Comparison of ENCODE assay signal across 8 mouse cellular contexts in the genomic region with DNA sequence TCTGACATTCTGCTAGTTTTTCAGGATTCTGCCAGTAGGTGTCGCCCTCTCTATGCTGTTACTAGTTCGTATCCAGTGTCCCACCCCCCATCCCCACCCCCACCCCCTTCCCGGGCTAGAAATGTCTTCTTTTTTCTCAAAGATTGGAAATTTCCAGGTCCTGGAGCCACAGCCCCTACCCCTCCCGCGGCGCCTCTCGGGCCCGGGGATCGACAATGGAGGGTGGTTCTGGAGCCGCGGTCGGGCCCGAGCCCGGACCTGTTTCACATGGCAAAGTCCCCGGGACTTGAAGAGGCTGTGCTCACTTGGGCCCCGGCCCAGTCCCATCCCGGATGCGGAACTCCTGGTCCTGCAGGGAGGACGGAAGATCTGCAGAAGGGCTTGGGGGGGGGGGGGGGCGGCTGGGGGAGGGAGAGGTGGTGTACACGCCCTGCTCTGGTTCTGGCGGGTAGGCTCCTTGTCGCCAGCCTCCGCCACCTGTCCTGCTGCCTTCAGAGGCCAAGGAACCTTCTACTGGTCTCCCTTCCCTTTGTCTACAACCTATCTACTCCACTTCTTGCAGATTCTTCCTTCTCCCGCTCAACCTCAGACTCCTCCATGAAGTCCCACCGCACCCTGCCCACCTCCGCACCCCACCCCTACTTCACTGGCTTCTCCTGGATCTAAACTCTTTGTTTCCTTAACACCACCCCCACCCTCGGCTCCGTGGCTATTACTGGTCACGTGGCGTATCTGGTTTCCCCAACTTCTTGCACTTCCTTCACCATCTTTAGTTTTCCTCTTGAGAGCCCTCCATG. TPM values are rescaled to one million over a fixed set of nuclear protein-coding genes. Genes with fewer than 3 reads are reported as not detected.
DNase-seq lines count a peak whose midpoint lies in the region; ATAC-seq and TF ChIP-seq lines count a peak whose summit lies in the region.

No protein-coding gene starts in this region.

- peak overlapping the region; percentile 79 for H3K4me2 ChIP-seq in heart, embryonic 13.5 days
- H3K4me2 ChIP-seq in kidney, postnatal 0 days (ENCODE audit: low read length): peak overlapping the region; percentile 83
- peak overlapping the region; percentile 89 for H3K4me2 ChIP-seq in liver, embryonic 11.5 days

- peak overlapping the region; percentile 77 for H3ac ChIP-seq in C2C12 (ENCODE audit: control insufficient read depth, insufficient read length, low read depth)

- 6% methylated on average over 29 of the region's 31 CpGs for WGBS in heart, embryonic 13.5 days
- WGBS in kidney, postnatal 0 days: 4% methylated on average over 29 of the region's 31 CpGs
- 6% methylated on average over 30 of the region's 31 CpGs for WGBS in liver, embryonic 11.5 days

- DNase-seq in fibroblast of lung, adult 2 months (ENCODE audit: low read depth): peak; percentile 56
- DNase-seq in kidney, postnatal 0 days (ENCODE audit: low spot score): peak; percentile 89
- DNase-seq in liver, embryonic 11.5 days (ENCODE audit: low spot score): peak; percentile 63
- peak; percentile 46 to 50 for DNase-seq in natural killer cell, adult 2 months (ENCODE audit: low spot score in 2 of 2)

- H3K27ac ChIP-seq in bone marrow macrophage, adult 2 months (ENCODE audit: insufficient read depth, low read depth, low read length): no peak overlapping the region
- peak overlapping the region; percentile 77 for H3K27ac ChIP-seq in heart, embryonic 13.5 days (replicated peaks)
- H3K27ac ChIP-seq in kidney, postnatal 0 days: peak overlapping the region; percentile 84
- no peak overlapping the region for H3K27ac ChIP-seq in liver, embryonic 11.5 days (ENCODE audit: low read depth, low read length)
- H3K27ac ChIP-seq in testis, adult 2 months (ENCODE audit: control insufficient read depth, insufficient read depth, low read depth, low read length): no peak overlapping the region

- peak overlapping the region; percentile 87 for H3K9ac ChIP-seq in heart, embryonic 13.5 days
- peak overlapping the region; percentile 77 for H3K9ac ChIP-seq in kidney, postnatal 0 days (ENCODE audit: low read depth, low read length)
- H3K9ac ChIP-seq in liver, embryonic 11.5 days (ENCODE audit: low read depth, low read length): peak overlapping the region; percentile 66

- TF ChIP-seq CTCF in C2C12 (IDR thresholded peaks at IDR 0.05; ENCODE audit: control insufficient read depth, insufficient read depth, insufficient read length): peak; percentile 62
- TF ChIP-seq CTCF in bone marrow macrophage, adult 2 months (IDR thresholded peaks at IDR 0.05; ENCODE audit: low read depth, low read length): peak; percentile 70; the same call in 1 of the 2 replicates
- peak; percentile 75 for TF ChIP-seq CTCF in kidney, postnatal 0 days (IDR thresholded peaks at IDR 0.05; ENCODE audit: low read depth)
- TF ChIP-seq CTCF in testis, adult 2 months (IDR thresholded peaks at IDR 0.05; ENCODE audit: control insufficient read depth, insufficient read depth, insufficient replicate concordance, low read depth, low read length): 0 out of 2 replicates have a peak, but pooled peaks have one; percentile 12

- no peaks in the 10 kb centered on the region for H3K36me3 ChIP-seq in C2C12 (ENCODE audit: control insufficient read depth, insufficient read depth)
- H3K36me3 ChIP-seq in heart, embryonic 13.5 days: no peaks in the 10 kb centered on the region
- H3K36me3 ChIP-seq in kidney, postnatal 0 days (ENCODE audit: insufficient read depth, low read length): no peaks in the 10 kb centered on the region
- no peaks in the 10 kb centered on the region for H3K36me3 ChIP-seq in liver, embryonic 11.5 days (ENCODE audit: control insufficient read depth, insufficient read depth, low read length)
- H3K36me3 ChIP-seq in testis, adult 2 months (ENCODE audit: control insufficient read depth, insufficient read depth, low read length): no peaks in the 10 kb centered on the region

- H3K4me3 ChIP-seq in C2C12 (ENCODE audit: insufficient read depth, poor library complexity, severe bottlenecking): peak overlapping the region; percentile 30
- H3K4me3 ChIP-seq in bone marrow macrophage, adult 2 months (ENCODE audit: insufficient read depth, low read length): peak overlapping the region; percentile 42
- H3K4me3 ChIP-seq in heart, embryonic 13.5 days: peak overlapping the region; percentile 62
- H3K4me3 ChIP-seq in kidney, postnatal 0 days (replicated peaks; ENCODE audit: low read depth, low read length): peak overlapping the region; percentile 55
- peak overlapping the region; percentile 54 for H3K4me3 ChIP-seq in liver, embryonic 11.5 days (ENCODE audit: low read depth, low read length)
- peak overlapping the region; percentile 80 for H3K4me3 ChIP-seq in testis, adult 2 months (ENCODE audit: control insufficient read depth, low read depth, low read length)

- ATAC-seq in heart, embryonic 13.5 days (ENCODE audit: extremely low read depth, insufficient number of reproducible peaks, low FRiP score, low TSS enrichment): peak; percentile 31; the same call in 1 of the 2 replicates
- ATAC-seq in kidney, postnatal 0 days (replicated peaks; ENCODE audit: low FRiP score, low read depth): peak; percentile 88
- ATAC-seq in liver, embryonic 11.5 days (replicated peaks; ENCODE audit: low FRiP score): no peak; the same call in 1 of the 2 replicates

- H3K79me2 ChIP-seq in C2C12 (ENCODE audit: control insufficient read depth, insufficient read depth): no peaks in the 10 kb centered on the region

- no peaks in the 10 kb centered on the region for H3K79me3 ChIP-seq in C2C12 (ENCODE audit: low read depth)

- H3K27me3 ChIP-seq in C2C12 (ENCODE audit: control insufficient read depth, insufficient read depth, insufficient read length): no peaks in the 10 kb centered on the region
- no peaks in the 10 kb centered on the region for H3K27me3 ChIP-seq in heart, embryonic 13.5 days (replicated peaks)
- H3K27me3 ChIP-seq in kidney, postnatal 0 days (ENCODE audit: insufficient read depth, low read length): no peaks in the 10 kb centered on the region
- H3K27me3 ChIP-seq in liver, embryonic 11.5 days (replicated peaks; ENCODE audit: control insufficient read depth, insufficient read depth, low read length): no peaks in the 10 kb centered on the region
- no peaks in the 10 kb centered on the region for H3K27me3 ChIP-seq in testis, adult 2 months (ENCODE audit: control insufficient read depth, insufficient read depth, low read length)

- no peak for TF ChIP-seq POLR2A in bone marrow macrophage, adult 2 months (IDR thresholded peaks at IDR 0.05; ENCODE audit: borderline replicate concordance, low read depth, low read length)
- no peak for TF ChIP-seq POLR2A in testis, adult 2 months (IDR thresholded peaks at IDR 0.05; ENCODE audit: control insufficient read depth, low read depth, low read length)

- no peaks in the 10 kb centered on the region for H3K9me3 ChIP-seq in heart, embryonic 13.5 days
- no peaks in the 10 kb centered on the region for H3K9me3 ChIP-seq in kidney, postnatal 0 days (replicated peaks; ENCODE audit: low read length)
- no peaks in the 10 kb centered on the region for H3K9me3 ChIP-seq in liver, embryonic 11.5 days (ENCODE audit: control insufficient read depth, low read length)

- 0 out of 2 replicates have a peak, but pooled peaks cover 2% of the 10 kb centered on the region for H3K4me1 ChIP-seq in bone marrow macrophage, adult 2 months (ENCODE audit: control insufficient read depth, insufficient read depth, low read length)
- H3K4me1 ChIP-seq in heart, embryonic 13.5 days: peaks cover 6% of the 10 kb centered on the region
- 0 out of 2 replicates have a peak, but pooled peaks cover 3% of the 10 kb centered on the region for H3K4me1 ChIP-seq in kidney, postnatal 0 days (replicated peaks; ENCODE audit: insufficient read depth, low read length)
- H3K4me1 ChIP-seq in liver, embryonic 11.5 days (replicated peaks; ENCODE audit: control insufficient read depth, insufficient read depth, low read length): 0 out of 2 replicates have a peak, but pooled peaks cover 2% of the 10 kb centered on the region
- H3K4me1 ChIP-seq in testis, adult 2 months (ENCODE audit: control insufficient read depth, insufficient read depth, low read length): peaks cover 6% of the 10 kb centered on the region

TF ChIP-seq in C2C12, 6 proteins besides CTCF, POLR2A, EP300 and RAD21:
- no peak for TF ChIP-seq FOSL1 (IDR thresholded peaks at IDR 0.05; ENCODE audit: insufficient read depth, low read length, poor library complexity, severe bottlenecking)
- TF ChIP-seq USF1 (IDR thresholded peaks at IDR 0.05; ENCODE audit: low read depth): peak; percentile 70

RNA-seq across cellular contexts. Expression of gene 1110038F14Rik, which starts 25.7 kb away (rescaled TPM):
- 49.3 TPM for polyA plus RNA-seq in C2C12 (2012; fragmentation: generic; extraction: Trizol)
- 25.0 and 28.1 TPM in 2 replicates for polyA plus RNA-seq in bone marrow macrophage, adult 2 months (2012; ENCODE audit: insufficient read depth, insufficient read length, missing spikeins)
- polyA plus RNA-seq in heart, embryonic 13.5 days (2015; fragmentation: Nextera tagmentation; extraction: Ambion mirVana): 39.6 and 45.5 TPM in 2 replicates
- polyA plus RNA-seq in kidney, postnatal 0 days (2015; fragmentation: Nextera tagmentation; extraction: Ambion mirVana): 74.6 and 76.0 TPM in 2 replicates
- polyA plus RNA-seq in liver, embryonic 11.5 days (2014; fragmentation: Nextera tagmentation; extraction: Ambion mirVana): 58.5 and 64.9 TPM in 2 replicates
- 6.6 and 6.7 TPM in 2 replicates for polyA plus RNA-seq in testis, adult 2 months (2012; rRNA removed)

RNA-seq across cellular contexts. Expression of gene Zfp647, which starts 48.8 kb away (rescaled TPM):
- 6.9 TPM for polyA plus RNA-seq in C2C12 (2012; fragmentation: generic; extraction: Trizol)
- 1.1 and 2.1 TPM in 2 replicates for polyA plus RNA-seq in bone marrow macrophage, adult 2 months (2012; ENCODE audit: insufficient read depth, insufficient read length, missing spikeins)
- 6.1 and 7.7 TPM in 2 replicates for polyA plus RNA-seq in heart, embryonic 13.5 days (2015; fragmentation: Nextera tagmentation; extraction: Ambion mirVana)
- 9.5 and 10.4 TPM in 2 replicates for polyA plus RNA-seq in kidney, postnatal 0 days (2015; fragmentation: Nextera tagmentation; extraction: Ambion mirVana)
- 7.3 and 7.8 TPM in 2 replicates for polyA plus RNA-seq in liver, embryonic 11.5 days (2014; fragmentation: Nextera tagmentation; extraction: Ambion mirVana)
- polyA plus RNA-seq in testis, adult 2 months (2012; rRNA removed): 0.31 and 0.46 TPM in 2 replicates

Comparison
In these comparisons a context has a peak if more than half of its experiments do, and no peak if none do; other contexts are left out.
1. H3K4me3 ChIP-seq: peak in every context shown above with its lines; median percentile 80 in testis, adult 2 months; 62 in heart, embryonic 13.5 days; 55 in kidney, postnatal 0 days; 54 in liver, embryonic 11.5 days; 42 in bone marrow macrophage, adult 2 months; 30 in C2C12.
2. CTCF ChIP-seq: peak in every context shown above with its lines; median percentile 75 in kidney, postnatal 0 days; 70 in bone marrow macrophage, adult 2 months; 62 in C2C12; 12 in testis, adult 2 months.
3. H3K27ac ChIP-seq: peak in heart, embryonic 13.5 days (single experiment) and kidney, postnatal 0 days (single experiment); none in bone marrow macrophage, adult 2 months (single experiment), liver, embryonic 11.5 days (single experiment) and testis, adult 2 months (single experiment).
4. Peak in every context shown above with its lines, with median percentiles within 50 percentile points of each other: DNase-seq, H3K4me2 ChIP-seq and H3K9ac ChIP-seq.